Mouse (Mus musculus) testis, postnatal 10 days (tissue): ENCODE data around the gene Arhgdib.
"Not testable (repeated sequence)": the region's sequence is repeated elsewhere in the genome, so short reads cannot be mapped to it uniquely, and the experiment has no call there.

Source experiments
- DNase-seq: peaks from one replicate; pipeline ENCODE4 v3.0.0; 2021; ENCODE audit warnings: low spot score

Arhgdib gene

GRCm38 (mm10) chr6:136941051-136942021 lies at the start of gene Arhgdib:
Gene Arhgdib (minus strand): TSS chr6:136941899.
- DNase-seq = no peak

- DNase-seq = no peak
These were observed 48.9 kb upstream of the Arhgdib start for GRCm38 (mm10) chr6:136990557-136990956.

GRCm38 (mm10) chr6:136989824-136990497 lies 48.3 kb upstream of the Arhgdib start:
- DNase-seq = peak; percentile 73

- DNase-seq = no peak
These were observed 46.9 kb upstream of the Arhgdib start for GRCm38 (mm10) chr6:136988536-136989060.

- no peak for DNase-seq
These were observed 45.0 kb upstream of the Arhgdib start for GRCm38 (mm10) chr6:136986718-136987117.

GRCm38 (mm10) chr6:136986019-136986418 lies 44.3 kb upstream of the Arhgdib start:
- DNase-seq = no peak

GRCm38 (mm10) chr6:136983201-136983600 lies 41.5 kb upstream of the Arhgdib start:
- DNase-seq = no peak

- DNase-seq = no peak
These were observed 40.9 kb upstream of the Arhgdib start for GRCm38 (mm10) chr6:136982581-136982980.

- no peak for DNase-seq
These were observed 38.6 kb upstream of the Arhgdib start for GRCm38 (mm10) chr6:136980331-136980746.

- no peak for DNase-seq
These were observed 37.8 kb upstream of the Arhgdib start for GRCm38 (mm10) chr6:136979274-136980082.

- not testable (repeated sequence) for DNase-seq
These were observed 27.2 kb upstream of the Arhgdib start for GRCm38 (mm10) chr6:136968877-136969276.

- no peak for DNase-seq
These were observed 25.8 kb upstream of the Arhgdib start for GRCm38 (mm10) chr6:136967466-136967865.

- no peak for DNase-seq
These were observed 24.2 kb upstream of the Arhgdib start for GRCm38 (mm10) chr6:136965912-136966311.

- no peak for DNase-seq
These were observed 23.2 kb upstream of the Arhgdib start for GRCm38 (mm10) chr6:136964609-136965510.

GRCm38 (mm10) chr6:136962957-136963356 lies 21.3 kb upstream of the Arhgdib start:
- DNase-seq = no peak

GRCm38 (mm10) chr6:136959131-136959530 lies 17.4 kb upstream of the Arhgdib start:
- no peak for DNase-seq

GRCm38 (mm10) chr6:136957062-136957461 lies 15.4 kb upstream of the Arhgdib start:
- no peak for DNase-seq

GRCm38 (mm10) chr6:136955240-136955639 lies 13.5 kb upstream of the Arhgdib start:
- no peak for DNase-seq

GRCm38 (mm10) chr6:136954715-136955114 lies 13.0 kb upstream of the Arhgdib start:
- no peak for DNase-seq

GRCm38 (mm10) chr6:136954192-136954591 lies 12.5 kb upstream of the Arhgdib start:
- DNase-seq = no peak

- no peak for DNase-seq
These were observed 11.2 kb upstream of the Arhgdib start for GRCm38 (mm10) chr6:136952930-136953329.
